Mouse (Mus musculus) MN1 (cell line): ENCODE results near the gene Amn1.
"Not testable (repeated sequence)": the region's sequence is repeated elsewhere in the genome, so short reads cannot be mapped to it uniquely, and the experiment has no call there.

Experiments
- DNase-seq: peaks from one replicate; pipeline ENCODE4 v3.0.0-alpha.2; 2016; ENCODE audit warnings: low spot score

Gene Amn1

GRCm38 (mm10) chr6:149188041-149188924, at the start of gene Amn1:
Gene Amn1 (minus strand): TSS chr6:149188712.
- peak; percentile 99 for DNase-seq

- no peak for DNase-seq
Measured at GRCm38 (mm10) chr6:149236807-149237206, 48.3 kb upstream of the Amn1 start.

- DNase-seq = no peak
Measured at GRCm38 (mm10) chr6:149233918-149234317, 45.4 kb upstream of the Amn1 start.

GRCm38 (mm10) chr6:149224751-149225150, 36.2 kb upstream of the Amn1 start:
- no peak for DNase-seq

- DNase-seq = no peak
Measured at GRCm38 (mm10) chr6:149221296-149221695, 32.8 kb upstream of the Amn1 start.

- DNase-seq = no peak
Measured at GRCm38 (mm10) chr6:149198572-149198971, 10.1 kb upstream of the Amn1 start.

- no peak for DNase-seq
Measured at GRCm38 (mm10) chr6:149197116-149197515, 8.6 kb upstream of the Amn1 start.

GRCm38 (mm10) chr6:149193276-149193905, 4.9 kb upstream of the Amn1 start:
- DNase-seq = peak; percentile 80

GRCm38 (mm10) chr6:149191951-149192350, 3.4 kb upstream of the Amn1 start:
- DNase-seq = not testable (repeated sequence)

GRCm38 (mm10) chr6:149189340-149189922, 919 bp upstream of the Amn1 start:
- DNase-seq = no peak

GRCm38 (mm10) chr6:149188925-149189257, 379 bp upstream of the Amn1 start:
- no peak for DNase-seq

- no peak for DNase-seq
Measured at GRCm38 (mm10) chr6:149187371-149187770, 1.1 kb downstream of the Amn1 start.

- no peak for DNase-seq
Measured at GRCm38 (mm10) chr6:149184007-149184406, 4.5 kb downstream of the Amn1 start.

GRCm38 (mm10) chr6:149179064-149179463, 9.4 kb downstream of the Amn1 start:
- no peak for DNase-seq

GRCm38 (mm10) chr6:149174932-149175570, 13.5 kb downstream of the Amn1 start:
- no peak for DNase-seq

GRCm38 (mm10) chr6:149173831-149174625, 14.5 kb downstream of the Amn1 start:
- DNase-seq = no peak

GRCm38 (mm10) chr6:149169965-149170364, 18.5 kb downstream of the Amn1 start:
- not testable (repeated sequence) for DNase-seq

- DNase-seq = no peak
Measured at GRCm38 (mm10) chr6:149168436-149168835, 20.1 kb downstream of the Amn1 start.

- DNase-seq = no peak
Measured at GRCm38 (mm10) chr6:149167672-149168071, 20.8 kb downstream of the Amn1 start.

- not testable (repeated sequence) for DNase-seq
Measured at GRCm38 (mm10) chr6:149167038-149167437, 21.5 kb downstream of the Amn1 start.

GRCm38 (mm10) chr6:149155031-149155841, 33.3 kb downstream of the Amn1 start:
- DNase-seq = no peak
